Mouse (Mus musculus) left cerebral cortex, adult 6 months (tissue): Measurements from ENCODE around the gene Carf. TPM values are rescaled to one million over a fixed set of nuclear protein-coding genes. Genes with fewer than 3 reads are reported as not detected.

Experiments
- long read RNA-seq, 2 experiments: library from polyadenylated mRNA; unstranded; transcript quantifications; one replicate each; pipeline ENCODE4 v2.0.0; 2019 to 2020
- polyA plus RNA-seq: library from polyadenylated mRNA; unstranded; fragments of <200 nt; fragmentation: Nextera tagmentation; gene quantifications from 2 replicates; pipeline ENCODE4 v1.2.3, GENCODE M21; 2021

The Carf gene
- 13.0 and 13.4 TPM in 2 replicates for polyA plus RNA-seq
- long read RNA-seq, experiment 1, partial matches to known transcripts: 3 of 32 reads
- long read RNA-seq, experiment 1, other reads (novel, unspliced or antisense): 28 of 32 reads
- long read RNA-seq, experiment 2, partial matches to known transcripts: 0 of 16 reads
- long read RNA-seq, experiment 2, other reads (novel, unspliced or antisense): 16 of 16 reads

GRCm38 (mm10) chr1:60098024-60098781, at the start of gene Carf, which contains the start of gene Wdr12:
Carf (plus strand) TSS chr1:60098247.
Wdr12 (minus strand) TSS chr1:60098645.

GRCm38 (mm10) chr1:60179932-60180783, 82.1 kb downstream of the Carf start, which contains the start of gene Nbeal1:
Nbeal1 (plus strand) TSS chr1:60180599.

Other genes with a start within 250 kb of the Carf start
- gene Fam117b, start 185.2 kb upstream of the Carf start, polyA plus RNA-seq: 7.6 and 8.6 TPM in 2 replicates
- 15.0 and 18.3 TPM in 2 replicates for gene Ica1l, start 55.1 kb upstream of the Carf start, polyA plus RNA-seq
- 28.0 and 37.4 TPM in 2 replicates for gene Wdr12, start 398 bp downstream of the Carf start, polyA plus RNA-seq
- gene Nbeal1, start 82.4 kb downstream of the Carf start, polyA plus RNA-seq: 4.5 and 5.2 TPM in 2 replicates
- 11.1 and 12.2 TPM in 2 replicates for gene Cyp20a1, start 245.1 kb downstream of the Carf start, polyA plus RNA-seq